Mouse (Mus musculus): ENCODE data around the gene Gsg1l. TPM values are rescaled to one million over a fixed set of nuclear protein-coding genes. Genes with fewer than 3 reads are reported as not detected.

Gene Gsg1l
- polyA plus RNA-seq, 1 experiment from 2014 or later = 1.1 TPM

DNA sequence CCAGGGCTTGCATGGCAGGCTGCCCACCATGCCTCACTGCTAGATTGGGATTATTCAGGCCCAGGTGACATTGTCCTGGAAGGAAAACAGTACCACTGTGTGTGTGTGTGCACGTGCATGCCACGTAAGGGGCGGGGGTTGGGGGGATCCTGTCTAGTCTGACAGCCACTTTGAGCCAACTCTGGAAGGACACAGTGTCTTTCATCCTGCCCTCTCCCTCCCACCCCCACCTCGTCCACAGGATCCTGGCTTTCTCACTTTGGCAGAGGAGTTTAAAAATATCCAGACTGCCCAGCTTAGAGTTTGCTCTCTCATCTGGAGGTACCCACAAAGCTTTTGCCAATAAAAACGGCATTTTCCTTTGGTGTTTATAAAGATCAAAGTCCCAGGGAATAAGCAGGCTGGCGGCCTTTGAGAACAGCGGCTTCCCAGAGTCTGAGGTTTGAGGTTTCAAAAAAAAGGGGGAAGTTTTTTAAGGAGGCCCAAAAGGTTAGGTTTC lies 110.0 kb downstream of the Gsg1l start:
- 41% methylated on average over 7 of the region's 7 CpGs for WGBS
- H3K27ac ChIP-seq = no peak overlapping the region
- ATAC-seq (replicated peaks; ENCODE audit: low FRiP score) = no peak

DNA sequence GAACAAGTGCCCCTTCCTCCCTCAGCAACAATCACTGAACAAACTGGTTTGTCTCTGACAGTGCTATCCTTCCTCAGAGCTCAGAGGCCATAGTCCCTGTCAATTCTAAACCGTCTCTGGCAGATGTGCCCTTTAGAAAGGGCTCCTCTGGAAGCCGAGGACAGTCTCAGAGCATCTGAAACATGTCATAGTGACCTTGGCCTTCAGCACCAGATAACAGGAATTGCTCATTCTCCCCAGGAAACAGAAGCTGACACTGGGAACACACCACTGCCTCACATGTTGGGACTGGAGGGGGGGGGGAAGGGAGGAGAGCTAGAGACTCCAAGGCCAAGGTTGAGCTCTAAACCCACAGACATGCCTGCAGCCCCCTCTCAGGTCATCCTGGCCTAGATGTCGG lies 113.1 kb downstream of the Gsg1l start:
- Histone ChIP-seq H3K36me3 (no peaks in the 10 kb centered on the region), H3K27me3 (no peaks in the 10 kb centered on the region), H3K4me3 (replicated peaks) (no peak overlapping the region), H3K27ac (no peak overlapping the region), H3K4me1 (0 out of 2 replicates have a peak, but pooled peaks cover 6% of the 10 kb centered on the region), H3K9ac (no peak overlapping the region), H3K9me3 (replicated peaks) (no peaks in the 10 kb centered on the region), H3K4me2 (no peak overlapping the region)
- 62% methylated on average over 3 of the region's 3 CpGs for whole genome bisulfite sequencing
- no peak for ATAC-seq (replicated peaks; ENCODE audit: low FRiP score)

More for the DNA sequence above, 110.0 kb downstream of the Gsg1l start:
- Histone ChIP-seq H3K36me3 (no peaks in the 10 kb centered on the region), H3K27me3 (no peaks in the 10 kb centered on the region), H3K4me1 (no peaks in the 10 kb centered on the region), H3K9me3 (replicated peaks) (no peaks in the 10 kb centered on the region), H3K4me2 (no peak overlapping the region), H3K9ac (no peak overlapping the region), H3K4me3 (replicated peaks) (no peak overlapping the region)

DNA sequence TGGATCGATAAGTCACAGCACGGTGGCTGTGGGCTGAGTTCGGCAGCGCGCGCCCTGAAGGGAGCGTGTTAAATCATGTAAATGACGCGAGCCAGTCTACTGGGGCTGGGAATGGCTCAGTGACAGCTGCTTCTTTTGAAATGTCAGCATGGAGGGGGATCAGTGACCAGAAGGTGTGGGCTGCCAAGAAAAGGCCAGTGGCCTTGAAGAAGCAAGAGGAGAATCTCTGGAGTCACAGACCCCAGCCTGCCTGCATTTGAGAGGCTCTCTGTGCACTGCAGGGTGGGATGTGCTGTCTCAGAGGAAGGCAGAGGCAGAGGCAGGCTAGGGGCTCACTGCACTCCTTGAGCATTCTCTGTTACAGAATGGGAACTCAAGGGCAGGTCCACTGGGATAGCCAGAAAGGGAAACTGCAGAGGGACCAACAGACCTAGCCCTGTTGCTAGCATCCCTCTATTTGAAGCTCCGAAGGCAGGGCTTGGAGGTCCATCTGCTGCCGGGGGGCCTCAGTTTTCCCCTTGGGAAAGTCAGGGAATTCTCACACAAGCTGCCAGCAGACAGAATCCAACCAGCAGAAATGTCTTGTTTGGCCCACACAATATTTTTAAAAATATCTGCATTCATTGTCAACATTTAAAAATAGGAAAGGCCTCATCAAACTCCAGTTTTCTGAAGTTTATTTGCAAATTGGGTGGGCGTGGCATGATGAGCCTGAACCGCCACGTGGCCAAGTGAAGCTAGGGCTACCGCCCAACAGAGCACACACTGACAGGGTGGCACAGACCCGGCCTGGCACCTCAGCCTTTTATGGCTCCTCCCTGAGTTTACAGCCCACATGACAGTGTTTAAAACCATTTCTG lies 115.6 kb downstream of the Gsg1l start:
- WGBS = 35% methylated on average over 16 of the region's 16 CpGs
- no peak overlapping the region for H3K4me3 ChIP-seq (replicated peaks)
- no peak overlapping the region for H3K27ac ChIP-seq
- no peaks in the 10 kb centered on the region for H3K9me3 ChIP-seq (replicated peaks)
- no peaks in the 10 kb centered on the region for H3K27me3 ChIP-seq
- H3K4me1 ChIP-seq = 0 out of 2 replicates have a peak, but pooled peaks cover 6% of the 10 kb centered on the region
- ATAC-seq (replicated peaks; ENCODE audit: low FRiP score) = no peak
- no peak overlapping the region for H3K4me2 ChIP-seq
- H3K9ac ChIP-seq = no peak overlapping the region
- H3K36me3 ChIP-seq = no peaks in the 10 kb centered on the region

DNA sequence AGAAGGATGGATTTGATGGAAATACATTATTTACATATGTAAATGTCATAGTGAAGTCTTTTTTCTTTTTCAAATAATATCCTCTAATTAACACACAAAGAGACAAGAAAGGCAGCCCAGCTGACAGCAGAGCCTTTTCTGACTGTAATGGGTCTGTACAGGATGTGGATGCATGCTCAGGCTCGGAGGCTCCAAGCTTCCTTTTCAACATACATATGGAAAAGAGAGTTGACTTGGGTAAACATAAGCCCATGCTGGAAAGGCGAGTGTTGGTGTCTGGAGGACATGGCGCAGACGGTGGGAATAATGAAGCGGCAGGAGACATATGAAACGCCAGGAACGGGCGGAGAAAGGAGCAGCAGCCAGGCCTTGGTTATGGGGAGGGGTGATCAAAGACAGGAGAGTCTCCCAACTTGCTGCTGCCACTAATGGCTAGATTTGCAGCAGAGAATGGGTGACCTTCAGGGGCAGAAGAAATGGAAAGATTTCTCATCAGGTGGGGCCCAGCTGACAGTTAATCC lies 118.1 kb downstream of the Gsg1l start:
- H3K9me3 ChIP-seq (replicated peaks) = no peaks in the 10 kb centered on the region
- no peak overlapping the region for H3K4me3 ChIP-seq (replicated peaks)
- H3K36me3 ChIP-seq = no peaks in the 10 kb centered on the region
- no peaks in the 10 kb centered on the region for H3K27me3 ChIP-seq
- peaks cover 13% of the 10 kb centered on the region for H3K4me1 ChIP-seq
- no peak overlapping the region for H3K9ac ChIP-seq
- whole genome bisulfite sequencing = 68% methylated on average over 8 of the region's 8 CpGs
- H3K27ac ChIP-seq = no peak overlapping the region
- ATAC-seq (replicated peaks; ENCODE audit: low FRiP score) = no peak
- H3K4me2 ChIP-seq = no peak overlapping the region

DNA sequence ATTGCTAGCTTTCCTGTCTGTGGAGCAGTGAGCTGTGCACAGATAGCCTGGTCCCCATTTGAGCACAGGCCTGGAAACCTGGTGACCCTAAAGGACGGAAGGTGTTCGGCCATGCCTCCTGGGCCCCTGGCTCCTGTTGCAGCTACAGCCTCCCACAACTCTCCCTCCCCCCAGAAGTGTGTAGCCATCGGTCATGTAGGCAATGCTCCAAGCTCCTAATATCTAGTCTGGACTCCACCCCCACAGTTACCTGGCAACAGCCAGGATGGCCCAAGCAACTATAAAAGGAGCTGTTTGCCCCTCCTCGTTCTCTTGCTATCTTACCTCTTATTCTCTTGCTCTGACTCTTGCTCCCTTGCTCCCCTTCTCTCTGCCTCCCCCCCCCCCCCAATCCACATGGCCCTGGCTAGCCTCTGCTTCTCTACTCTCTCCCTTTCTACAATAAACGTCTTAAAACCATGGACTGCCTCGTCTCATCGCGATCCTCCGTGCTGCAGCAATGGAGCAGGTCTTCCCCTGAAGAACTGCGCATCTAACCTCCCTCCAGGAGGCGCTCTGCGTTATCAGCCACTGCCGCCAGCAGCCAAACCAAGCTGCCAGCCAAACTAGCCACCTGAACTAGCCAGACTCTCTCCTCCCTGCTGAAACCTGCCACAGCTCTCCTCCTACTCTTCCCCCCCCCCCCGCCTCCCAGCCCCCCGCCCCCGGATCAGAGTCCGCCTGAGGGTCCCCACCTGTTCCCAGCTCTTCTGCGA lies 122.7 kb downstream of the Gsg1l start:
- H3K27ac ChIP-seq = no peak overlapping the region
- H3K4me3 ChIP-seq (replicated peaks) = no peak overlapping the region
- no peak overlapping the region for H3K4me2 ChIP-seq
- 49% methylated on average over 18 of the region's 18 CpGs for WGBS
- no peaks in the 10 kb centered on the region for H3K27me3 ChIP-seq
- H3K36me3 ChIP-seq = no peaks in the 10 kb centered on the region
- H3K4me1 ChIP-seq = peaks cover 23% of the 10 kb centered on the region
- H3K9ac ChIP-seq = no peak overlapping the region
- ATAC-seq (replicated peaks; ENCODE audit: low FRiP score) = no peak
- no peaks in the 10 kb centered on the region for H3K9me3 ChIP-seq (replicated peaks)

DNA sequence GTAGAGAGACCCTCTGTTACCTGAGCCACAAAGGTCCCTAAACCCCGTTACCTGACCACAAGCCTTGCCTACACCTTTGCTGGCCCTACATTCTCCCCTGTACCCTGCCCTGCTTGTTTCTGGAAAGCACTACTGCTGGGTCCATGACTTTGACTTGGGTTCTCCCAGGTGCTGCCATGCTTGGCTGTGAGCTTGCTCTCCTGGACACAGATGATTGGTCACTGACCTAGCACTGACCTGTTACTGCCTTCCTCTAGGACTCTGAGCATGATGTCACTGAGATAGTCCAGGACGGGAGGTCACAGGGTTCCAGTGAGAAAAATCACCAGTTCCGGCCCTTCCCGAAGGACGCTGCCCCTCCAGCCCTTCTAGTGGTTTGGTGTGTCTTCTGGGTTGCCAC lies 123.4 kb downstream of the Gsg1l start:
- no peaks in the 10 kb centered on the region for H3K9me3 ChIP-seq (replicated peaks)
- H3K4me3 ChIP-seq (replicated peaks) = no peak overlapping the region
- no peak overlapping the region for H3K4me2 ChIP-seq
- no peak overlapping the region for H3K27ac ChIP-seq
- H3K9ac ChIP-seq = no peak overlapping the region
- H3K4me1 ChIP-seq = peaks cover 23% of the 10 kb centered on the region
- 73% methylated on average over 5 of the region's 5 CpGs for WGBS
- no peak for ATAC-seq (replicated peaks; ENCODE audit: low FRiP score)
- H3K27me3 ChIP-seq = no peaks in the 10 kb centered on the region
- H3K36me3 ChIP-seq = no peaks in the 10 kb centered on the region

DNA sequence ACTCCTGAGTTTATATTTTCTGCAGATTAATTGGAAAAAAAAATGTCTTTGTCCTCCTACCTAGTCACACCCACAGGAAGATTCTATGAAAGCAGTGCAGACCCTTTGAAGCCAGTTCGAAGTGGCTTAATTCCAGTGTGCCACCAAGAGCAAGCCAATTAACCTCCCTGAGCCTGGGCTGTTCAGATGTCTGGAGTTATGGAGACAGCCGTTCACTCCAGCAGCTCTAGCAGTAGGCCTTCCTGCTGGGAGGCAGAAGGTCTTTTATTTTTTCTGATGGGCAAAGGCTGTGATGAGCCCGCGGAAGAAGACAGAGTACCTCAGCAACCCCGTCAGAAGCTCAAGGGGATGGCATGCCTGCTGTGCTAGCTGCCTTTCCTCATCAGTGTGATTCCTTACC lies 127.2 kb downstream of the Gsg1l start:
- Histone ChIP-seq H3K9me3 (replicated peaks) (no peaks in the 10 kb centered on the region), H3K9ac (no peak overlapping the region), H3K27ac (no peak overlapping the region), H3K4me2 (no peak overlapping the region), H3K27me3 (no peaks in the 10 kb centered on the region), H3K36me3 (no peaks in the 10 kb centered on the region), H3K4me1 (peaks cover 23% of the 10 kb centered on the region), H3K4me3 (replicated peaks) (no peak overlapping the region)
- 71% methylated on average over 5 of the region's 5 CpGs for WGBS
- ATAC-seq (replicated peaks; ENCODE audit: low FRiP score) = no peak

DNA sequence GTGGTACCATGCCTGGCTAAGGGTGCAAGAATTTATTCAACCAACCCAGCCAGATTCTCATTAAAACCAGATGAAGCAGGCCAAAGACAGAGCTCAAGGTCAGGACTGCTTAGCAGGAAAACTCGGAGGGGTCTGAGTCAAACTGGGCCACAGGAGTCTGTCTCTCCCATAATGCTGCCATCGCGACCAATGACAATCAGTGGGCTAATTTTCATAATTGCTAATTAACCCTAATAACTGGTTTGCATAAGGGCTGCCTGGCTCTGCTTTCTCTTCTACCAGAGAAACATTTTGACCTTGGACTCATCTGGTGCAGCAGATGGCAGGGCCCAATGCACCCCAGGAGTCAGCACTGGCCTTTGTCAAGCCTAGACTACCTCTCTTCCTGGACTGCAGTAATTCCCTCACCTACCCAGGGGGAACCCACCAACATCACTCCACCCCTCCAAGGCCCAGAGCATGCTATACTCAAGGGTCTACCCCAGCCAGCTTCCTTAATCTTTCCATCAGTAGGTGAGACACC lies 127.8 kb downstream of the Gsg1l start:
- Histone ChIP-seq H3K9ac (no peak overlapping the region), H3K27me3 (no peaks in the 10 kb centered on the region), H3K27ac (no peak overlapping the region), H3K4me1 (peaks cover 19% of the 10 kb centered on the region), H3K4me2 (no peak overlapping the region), H3K4me3 (replicated peaks) (no peak overlapping the region), H3K9me3 (replicated peaks) (no peaks in the 10 kb centered on the region), H3K36me3 (no peaks in the 10 kb centered on the region)
- no peak for ATAC-seq (replicated peaks; ENCODE audit: low FRiP score)
- WGBS = 83% methylated on average over 3 of the region's 3 CpGs

DNA sequence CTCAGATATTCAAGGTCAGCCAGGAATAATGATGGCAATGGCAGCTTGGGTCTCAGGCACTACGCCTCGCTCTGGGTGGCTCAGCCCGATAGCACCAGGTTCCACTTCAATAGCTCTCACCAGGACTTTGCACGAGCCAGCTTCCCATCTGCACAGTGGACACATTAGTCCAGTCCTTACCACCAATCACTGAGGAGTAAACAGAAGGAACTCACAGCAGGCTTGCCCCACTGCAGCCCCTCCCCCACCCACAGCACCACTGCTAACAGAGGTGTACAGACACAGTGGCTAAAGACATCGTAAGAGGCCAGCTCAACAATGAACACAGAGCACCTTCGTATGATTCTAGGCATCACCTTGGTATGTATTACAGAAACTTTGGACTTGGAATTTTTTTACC lies 128.4 kb downstream of the Gsg1l start:
- Histone ChIP-seq H3K4me1 (peaks cover 14% of the 10 kb centered on the region), H3K4me3 (replicated peaks) (no peak overlapping the region), H3K36me3 (no peaks in the 10 kb centered on the region), H3K27me3 (no peaks in the 10 kb centered on the region), H3K9me3 (replicated peaks) (no peaks in the 10 kb centered on the region), H3K27ac (no peak overlapping the region), H3K4me2 (no peak overlapping the region), H3K9ac (no peak overlapping the region)
- 0 out of 2 replicates have a peak, but pooled peaks have one; percentile 43 for ATAC-seq (replicated peaks; ENCODE audit: low FRiP score)
- 72% methylated on average over 6 of the region's 6 CpGs for WGBS

DNA sequence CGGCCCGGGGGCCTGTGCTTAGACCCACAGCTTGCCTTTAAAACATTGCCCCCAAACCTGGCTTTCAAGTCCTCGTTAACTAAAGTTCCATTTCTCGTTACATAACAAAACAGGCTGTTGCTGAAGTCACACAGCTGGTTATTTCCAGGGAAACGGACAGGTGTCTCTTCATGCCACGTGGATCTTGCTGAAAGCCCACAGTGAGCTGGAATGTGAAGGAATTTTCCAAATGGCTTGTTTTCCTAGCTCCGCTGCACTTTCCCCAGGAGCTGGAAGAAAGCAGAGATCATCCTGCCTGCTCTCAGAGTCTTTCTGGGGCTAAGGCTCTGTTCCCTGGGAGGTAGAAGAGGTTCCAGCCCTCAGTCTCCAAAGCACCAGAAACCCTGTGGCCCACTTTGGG lies 130.3 kb downstream of the Gsg1l start:
- no peak overlapping the region for H3K4me2 ChIP-seq
- no peaks in the 10 kb centered on the region for H3K27me3 ChIP-seq
- H3K9me3 ChIP-seq (replicated peaks) = no peaks in the 10 kb centered on the region
- no peak for ATAC-seq (replicated peaks; ENCODE audit: low FRiP score)
- H3K4me1 ChIP-seq = peaks cover 8% of the 10 kb centered on the region; the same call in 1 of the 2 replicates
- no peaks in the 10 kb centered on the region for H3K36me3 ChIP-seq
- WGBS = 69% methylated on average over 7 of the region's 7 CpGs
- no peak overlapping the region for H3K9ac ChIP-seq
- no peak overlapping the region for H3K4me3 ChIP-seq (replicated peaks)
- H3K27ac ChIP-seq = no peak overlapping the region

DNA sequence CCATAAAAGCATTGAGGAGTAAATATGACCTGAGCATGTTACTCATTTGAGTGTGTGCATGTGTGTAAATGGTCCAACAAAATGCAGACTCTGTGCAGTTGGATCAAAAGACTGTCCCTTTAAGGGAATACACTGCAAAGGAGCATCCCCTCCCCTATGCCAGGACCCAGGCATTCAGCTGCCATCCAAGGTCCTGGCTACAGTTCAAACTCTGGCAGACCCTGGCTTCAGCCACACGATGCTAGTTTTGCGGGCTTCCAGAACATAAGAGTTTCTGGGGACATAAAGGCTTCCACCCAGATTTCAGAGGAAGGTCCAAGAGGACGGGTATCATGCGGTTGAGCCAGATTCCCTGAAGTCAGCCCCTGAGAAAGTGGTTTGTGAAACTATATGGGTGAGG lies 133.2 kb downstream of the Gsg1l start:
- Histone ChIP-seq H3K4me2 (no peak overlapping the region), H3K9me3 (replicated peaks) (no peaks in the 10 kb centered on the region), H3K27me3 (no peaks in the 10 kb centered on the region), H3K4me3 (replicated peaks) (no peak overlapping the region), H3K9ac (no peak overlapping the region), H3K4me1 (no peaks in the 10 kb centered on the region; the same call in 1 of the 2 replicates), H3K36me3 (no peaks in the 10 kb centered on the region), H3K27ac (no peak overlapping the region)
- ATAC-seq (replicated peaks; ENCODE audit: low FRiP score) = no peak
- 85% methylated on average over 4 of the region's 4 CpGs for WGBS

DNA sequence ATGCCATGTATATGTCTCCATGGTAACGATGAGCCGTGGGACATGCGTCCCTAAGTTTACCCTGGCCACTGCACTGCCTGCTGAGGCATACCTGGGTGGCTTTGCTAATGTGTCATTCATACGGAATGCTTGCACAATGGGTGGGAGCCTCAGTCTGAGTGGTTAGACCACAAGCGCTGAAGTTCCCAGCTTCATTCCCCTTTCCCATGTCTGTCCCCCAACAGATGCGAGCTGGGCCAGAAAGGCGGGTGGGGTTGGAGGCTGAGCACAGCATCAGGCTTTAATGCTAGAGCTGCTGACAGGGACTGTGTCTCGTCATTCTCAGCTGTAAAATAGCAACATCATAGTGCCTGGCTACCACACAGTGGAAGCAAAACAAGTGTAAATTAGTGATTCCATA lies 136.3 kb downstream of the Gsg1l start:
- Histone ChIP-seq H3K27ac (no peak overlapping the region), H3K27me3 (no peaks in the 10 kb centered on the region), H3K36me3 (no peaks in the 10 kb centered on the region), H3K4me3 (replicated peaks) (no peak overlapping the region), H3K9ac (no peak overlapping the region), H3K9me3 (replicated peaks) (no peaks in the 10 kb centered on the region), H3K4me1 (no peaks in the 10 kb centered on the region), H3K4me2 (no peak overlapping the region)
- ATAC-seq (replicated peaks; ENCODE audit: low FRiP score) = no peak
- WGBS = 84% methylated on average over 8 of the region's 8 CpGs
